Mouse (Mus musculus): ENCODE measurements around the gene Pcyt1a.

The Pcyt1a gene

DNA sequence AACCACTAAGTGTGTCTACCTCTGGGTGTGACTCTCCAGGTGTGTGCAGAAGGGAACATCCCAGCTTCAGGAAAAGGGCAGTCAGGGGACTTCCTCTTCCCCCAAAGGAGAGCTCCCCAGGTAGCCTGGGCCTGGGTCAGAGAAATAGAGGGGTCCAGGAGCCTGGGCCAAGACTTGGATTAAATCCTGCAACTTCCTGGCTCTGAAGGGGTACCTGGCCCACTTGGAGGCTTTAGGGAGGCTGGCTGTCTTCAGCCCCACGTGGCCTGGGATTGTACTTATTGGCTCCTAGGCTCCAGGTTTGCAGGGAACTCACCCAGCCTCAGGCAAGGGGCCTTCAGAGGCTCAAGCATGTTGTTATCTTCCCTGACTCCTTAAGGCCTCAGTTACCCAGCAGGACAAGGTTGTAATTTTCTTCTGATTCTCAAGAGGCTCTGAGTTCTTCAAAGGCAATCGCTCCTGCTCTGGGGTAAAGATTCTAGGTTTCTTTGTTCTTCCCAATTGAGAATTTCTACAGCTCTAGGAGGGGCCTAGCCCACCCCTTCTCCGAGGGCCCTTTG lies 77.9 kb downstream of the Pcyt1a start:
- no peak for DNase-seq (ENCODE audit: inconsistent age in 2 of 2, low spot score in 1 of 2)

- DNase-seq (ENCODE audit: inconsistent age in 2 of 2, low spot score in 1 of 2) = peak in 1 of 2 experiments; percentile 61
These were observed 78.6 kb downstream of the Pcyt1a start for GRCm38 (mm10) chr16:32509066-32509942.

GRCm38 (mm10) chr16:32510399-32511337 lies 79.9 kb downstream of the Pcyt1a start:
- no peak for DNase-seq (ENCODE audit: inconsistent age in 2 of 2, low spot score in 1 of 2)

GRCm38 (mm10) chr16:32511338-32511734 lies 80.6 kb downstream of the Pcyt1a start:
- DNase-seq (ENCODE audit: inconsistent age in 2 of 2, low spot score in 1 of 2) = no peak

DNA sequence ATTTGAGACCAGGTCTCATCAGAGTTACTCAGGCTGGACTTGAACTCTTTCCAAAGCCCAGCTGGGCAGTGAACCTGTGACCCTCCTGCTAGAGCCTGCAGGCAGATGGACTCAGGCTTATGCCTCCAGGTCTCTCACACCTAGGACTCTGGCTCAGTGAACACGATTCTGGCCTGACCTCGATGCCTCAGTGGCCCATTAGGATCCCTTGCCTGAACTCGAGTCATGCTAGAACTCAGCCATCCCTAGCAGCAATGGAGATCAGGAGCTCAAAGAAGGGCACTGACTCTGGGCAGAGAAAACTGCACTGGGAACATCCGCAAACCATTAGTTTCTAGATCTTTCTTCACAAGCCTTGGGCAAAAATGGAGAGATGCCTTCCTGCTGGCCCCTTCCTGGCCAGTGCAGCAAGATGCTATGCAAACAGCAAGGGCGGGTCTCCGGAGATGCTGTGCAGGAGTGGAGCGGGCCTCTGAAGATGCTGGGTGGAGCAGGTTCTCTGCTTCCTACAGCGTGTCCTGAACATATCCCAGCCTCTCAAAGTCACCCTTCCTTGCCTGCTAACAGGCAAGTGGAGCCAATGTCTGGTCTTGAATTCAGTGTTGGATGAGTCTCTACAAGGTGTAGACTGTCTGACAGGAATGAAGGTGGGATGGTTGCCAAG lies 81.2 kb downstream of the Pcyt1a start:
- no peak for DNase-seq (ENCODE audit: inconsistent age in 2 of 2, low spot score in 1 of 2)

DNA sequence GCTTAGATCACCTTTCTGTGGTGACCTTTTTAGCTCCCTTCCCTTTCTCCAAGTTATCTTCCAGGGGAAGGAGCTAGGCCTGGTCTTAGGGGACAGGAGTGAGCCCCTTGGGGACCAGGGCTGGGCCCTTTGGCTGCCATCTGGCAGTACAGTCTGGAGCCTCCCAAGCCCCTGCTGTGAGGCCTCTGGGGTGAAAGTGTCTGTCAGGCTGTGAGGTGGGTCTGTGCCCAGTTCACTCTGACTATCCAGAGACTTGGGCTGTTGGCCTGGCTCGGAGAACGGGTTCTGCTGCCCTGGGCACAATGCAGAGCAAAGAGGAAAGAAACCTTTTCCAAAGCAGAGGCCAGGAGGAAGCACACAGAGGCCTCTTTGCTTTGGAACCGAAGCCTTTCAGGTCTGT lies 82.2 kb downstream of the Pcyt1a start:
- peak in 1 of 2 experiments; percentile 46 for DNase-seq (ENCODE audit: inconsistent age in 2 of 2, low spot score in 1 of 2)

- no peak for DNase-seq (ENCODE audit: inconsistent age in 2 of 2, low spot score in 1 of 2)
These were observed 82.7 kb downstream of the Pcyt1a start for GRCm38 (mm10) chr16:32513401-32513800.

DNA sequence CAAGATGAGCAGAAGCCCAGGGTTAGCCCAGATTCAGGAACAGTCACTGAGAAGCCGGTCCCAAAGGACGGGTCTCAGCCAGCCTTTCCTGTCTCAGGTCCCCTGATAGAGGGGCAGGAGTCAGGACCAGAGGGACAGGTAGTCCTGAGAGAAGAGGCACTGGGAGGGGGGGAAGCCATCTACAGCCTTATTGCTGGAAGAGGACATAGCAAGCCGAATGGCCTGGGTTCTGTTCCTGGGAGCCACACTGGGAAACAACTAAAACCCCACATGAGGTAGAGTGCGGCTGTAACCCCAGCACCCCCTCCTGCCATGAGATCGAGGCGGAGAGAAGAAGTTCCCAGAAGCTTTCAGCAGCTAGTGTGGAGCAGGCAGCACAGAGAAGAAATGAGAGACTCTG lies 83.2 kb downstream of the Pcyt1a start:
- no peak for DNase-seq (ENCODE audit: inconsistent age in 2 of 2, low spot score in 1 of 2)

GRCm38 (mm10) chr16:32516006-32516962 lies 85.6 kb downstream of the Pcyt1a start:
- DNase-seq (ENCODE audit: inconsistent age in 2 of 2, low spot score in 1 of 2) = peak in 1 of 2 experiments; percentile 59

DNA sequence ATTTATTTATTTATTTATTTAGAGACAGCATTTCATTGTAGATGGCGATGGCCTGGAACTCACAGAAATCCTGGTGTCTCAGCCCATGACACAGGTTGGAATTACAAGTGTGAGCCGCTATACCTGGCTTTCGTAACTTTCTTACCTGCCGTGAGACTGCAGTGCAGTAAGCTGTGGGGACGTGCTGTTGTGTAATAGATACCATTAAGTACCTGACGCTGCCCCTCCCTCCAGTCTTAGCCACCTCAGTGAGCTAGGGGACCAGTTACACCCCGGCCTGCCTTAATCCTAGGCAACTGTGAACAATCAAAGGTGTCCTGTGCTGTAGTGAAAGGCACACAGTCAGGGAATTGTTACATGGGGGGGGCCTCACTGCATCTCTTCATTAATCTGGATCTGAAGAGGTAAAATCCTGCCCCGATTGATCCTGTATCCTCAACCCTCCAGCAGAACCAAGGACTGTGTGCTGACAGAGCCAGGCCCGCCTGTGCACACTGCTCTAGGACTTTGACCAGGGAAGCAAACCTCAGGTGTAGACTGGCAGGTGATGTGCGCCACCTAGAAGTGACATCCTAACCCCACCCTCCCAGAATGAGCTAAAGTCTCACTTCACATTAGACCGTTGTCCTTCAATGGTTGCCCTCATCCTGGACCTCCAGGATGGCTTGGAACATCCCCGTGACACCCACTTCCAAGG lies 87.2 kb downstream of the Pcyt1a start:
- DNase-seq (ENCODE audit: inconsistent age in 2 of 2, low spot score in 1 of 2) = no peak

GRCm38 (mm10) chr16:32519656-32520371 lies 89.1 kb downstream of the Pcyt1a start:
- DNase-seq (ENCODE audit: inconsistent age in 2 of 2, low spot score in 1 of 2) = no peak

GRCm38 (mm10) chr16:32520372-32520748 lies 89.6 kb downstream of the Pcyt1a start:
- no peak for DNase-seq (ENCODE audit: inconsistent age in 2 of 2, low spot score in 1 of 2)

DNA sequence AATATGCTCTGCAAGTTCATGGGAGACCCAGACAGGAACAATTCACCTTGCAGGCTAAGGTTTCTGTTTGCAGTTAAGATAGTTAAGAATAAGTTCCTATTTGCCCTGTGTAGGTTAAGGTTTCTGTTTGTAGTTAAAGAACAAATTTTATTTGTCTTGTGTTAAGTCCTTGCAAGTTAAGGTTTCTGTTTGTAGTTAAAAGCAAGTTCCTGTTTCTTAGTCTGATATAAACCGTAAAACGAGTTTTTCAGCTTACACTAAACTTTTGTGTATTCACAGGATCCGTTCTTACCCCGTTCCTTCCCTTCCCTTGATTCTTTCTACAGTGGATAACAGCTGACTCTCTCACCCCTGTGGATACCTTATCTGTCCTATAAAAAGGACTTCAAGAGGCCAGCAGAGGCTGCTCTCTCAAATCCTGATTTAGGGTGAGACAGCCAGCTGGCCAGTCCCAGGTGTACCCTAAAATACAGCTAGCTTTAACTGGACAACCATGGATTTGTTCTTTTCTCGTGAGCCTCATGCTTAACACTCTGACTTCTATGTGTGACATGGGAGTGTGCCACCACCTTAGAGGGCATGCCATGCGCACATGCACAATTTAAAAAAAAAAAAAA lies 92.0 kb downstream of the Pcyt1a start:
- DNase-seq (ENCODE audit: inconsistent age in 2 of 2, low spot score in 1 of 2) = no peak

GRCm38 (mm10) chr16:32523462-32524243 lies 92.9 kb downstream of the Pcyt1a start:
- DNase-seq (ENCODE audit: inconsistent age in 2 of 2, low spot score in 1 of 2) = peak; percentile 86 to 93

DNA sequence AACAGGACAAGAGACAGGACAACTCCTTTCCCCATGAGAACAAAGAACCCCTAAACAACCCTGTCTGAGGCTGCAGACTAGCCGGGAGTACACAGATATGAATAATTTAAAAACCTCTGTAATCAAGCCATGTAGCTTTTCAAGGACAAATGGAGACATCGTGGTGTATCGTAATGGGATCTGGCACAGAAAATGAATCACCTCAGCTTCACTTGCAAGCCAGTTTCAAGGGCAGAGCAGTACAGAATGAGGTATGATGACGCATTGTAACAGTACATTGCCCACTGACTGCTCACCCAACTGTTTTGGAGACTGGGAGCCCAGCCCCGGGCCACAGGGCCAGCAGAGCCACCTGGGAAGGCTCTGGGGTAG lies 93.5 kb downstream of the Pcyt1a start:
- DNase-seq (ENCODE audit: inconsistent age in 2 of 2, low spot score in 1 of 2) = peak; percentile 84 to 91

All from adrenal gland, adult (tissue).